Mouse (Mus musculus) kidney, embryonic 14.5 days (tissue): ENCODE measurements around the gene Elovl4. TPM values are rescaled to one million over a fixed set of nuclear protein-coding genes. Genes with fewer than 3 reads are reported as not detected.

ENCODE experiments used
- ATAC-seq: fragments of 200-750 bp; cut with Nextera tagmentation; 2 replicates; pipeline ENCODE4 v1.8.0; 2017; ENCODE audit warnings: moderate number of reproducible peaks, mild to moderate bottlenecking, moderate TSS enrichment, moderate library complexity; ENCODE audit not compliant: low FRiP score, low TSS enrichment
- H3K27ac ChIP-seq: fragments of 300-500 bp; sonication (generic); 2 replicates; pipeline ENCODE4 v1.5.1; 2014; ENCODE audit warnings: low read depth, mild to moderate bottlenecking, low read length, moderate library complexity, mixed read lengths
- H3K27me3 ChIP-seq: fragments of 300-500 bp; sonication (generic); 2 replicates; pipeline ENCODE4 v1.6.1; 2014; ENCODE audit warnings: mild to moderate bottlenecking, low read length; ENCODE audit not compliant: control insufficient read depth, insufficient read depth
- H3K36me3 ChIP-seq: fragments of 300-500 bp; sonication (generic); 2 replicates; pipeline ENCODE4 v1.6.1; 2014; ENCODE audit warnings: low read length, mixed read lengths; ENCODE audit not compliant: control insufficient read depth, insufficient read depth
- H3K4me1 ChIP-seq: fragments of 300-500 bp; sonication (generic); 2 replicates; pipeline ENCODE4 v1.6.1; 2014; ENCODE audit warnings: low read length, mixed read lengths; ENCODE audit not compliant: control insufficient read depth, insufficient read depth
- H3K4me2 ChIP-seq: fragments of 300-500 bp; sonication (generic); replicated peaks from 2 replicates; pipeline ENCODE4 v1.6.1; 2014; ENCODE audit warnings: low read depth, mild to moderate bottlenecking, low read length
- H3K4me3 ChIP-seq: fragments of 300-500 bp; sonication (generic); 2 replicates; pipeline ENCODE4 v1.5.1; 2014; ENCODE audit warnings: mild to moderate bottlenecking, low read length
- H3K9ac ChIP-seq: fragments of 300-500 bp; sonication (generic); 2 replicates; pipeline ENCODE4 v1.6.1; 2014; ENCODE audit warnings: low read depth, mild to moderate bottlenecking, low read length, moderate library complexity
- H3K9me3 ChIP-seq: fragments of 300-500 bp; sonication (generic); 2 replicates; pipeline ENCODE4 v1.6.1; 2016; ENCODE audit warnings: low read length; ENCODE audit not compliant: control insufficient read depth
- WGBS: fragments of 180-500 bp; shearing (Covaris S2); extraction: QIAGEN DNeasy Blood & Tissue Kit; methylation state at CpG from one replicate; pipeline ENCODE4 v1.1.7; 2014; 5-methylcytosine and 5-hydroxymethylcytosine counted together
- polyA plus RNA-seq: library from polyadenylated mRNA; unstranded; fragments of >200 nt; fragmentation: Nextera tagmentation; extraction: Ambion mirVana; gene quantifications from 2 replicates; pipeline ENCODE4 v1.2.1, GENCODE M21; 2014

Elovl4 gene
- polyA plus RNA-seq, 1 experiment from 2014 or later = 8.7 TPM

DNA sequence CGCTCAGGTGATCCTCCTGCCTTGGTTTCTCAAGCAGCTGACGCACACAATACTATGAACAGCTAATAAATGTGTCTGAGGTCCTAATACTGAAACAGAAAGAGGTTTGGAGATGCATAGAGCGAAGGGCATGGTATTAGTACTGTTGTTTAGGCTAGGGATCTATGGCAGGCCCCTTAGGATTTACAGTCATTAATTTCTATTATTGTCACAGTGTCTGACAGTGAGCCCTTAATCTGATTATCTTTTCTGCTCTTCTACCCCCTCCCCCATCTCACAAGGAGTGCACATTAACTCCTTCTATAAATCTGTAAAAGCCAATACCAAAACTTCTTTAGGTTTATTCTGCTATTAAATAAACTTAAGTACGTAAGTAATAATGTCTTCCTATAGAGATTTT, 44.8 kb downstream of the Elovl4 start:
- no peaks in the 10 kb centered on the region for H3K4me1 ChIP-seq
- ATAC-seq = no peak
- WGBS = 78% methylated on average over 4 of the region's 4 CpGs
- no peak overlapping the region for H3K9ac ChIP-seq
- H3K4me3 ChIP-seq = no peak overlapping the region
- no peak overlapping the region for H3K27ac ChIP-seq
- no peaks in the 10 kb centered on the region for H3K36me3 ChIP-seq
- no peak overlapping the region for H3K4me2 ChIP-seq
- no peaks in the 10 kb centered on the region for H3K27me3 ChIP-seq
- H3K9me3 ChIP-seq = no peaks in the 10 kb centered on the region

DNA sequence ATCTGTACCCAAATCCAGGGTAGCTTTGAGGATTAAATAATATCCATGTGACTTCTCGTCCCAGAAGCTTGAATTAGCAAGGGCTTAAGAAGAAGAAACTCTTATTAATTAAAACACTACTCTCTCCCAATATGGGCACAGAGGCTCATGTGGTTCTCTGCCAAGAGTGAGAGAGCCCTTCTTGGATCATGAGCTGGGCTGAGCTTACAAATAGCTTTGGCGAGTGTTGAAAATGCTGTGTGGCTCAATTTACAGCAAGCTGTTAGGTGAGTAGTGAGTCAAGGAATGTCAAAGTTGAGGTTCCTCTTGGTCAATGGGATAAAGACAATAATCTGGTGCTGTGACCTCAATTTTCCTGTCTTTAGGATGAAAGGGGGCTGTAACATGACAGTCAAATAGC, 74.2 kb downstream of the Elovl4 start:
- no peak overlapping the region for H3K9ac ChIP-seq

DNA sequence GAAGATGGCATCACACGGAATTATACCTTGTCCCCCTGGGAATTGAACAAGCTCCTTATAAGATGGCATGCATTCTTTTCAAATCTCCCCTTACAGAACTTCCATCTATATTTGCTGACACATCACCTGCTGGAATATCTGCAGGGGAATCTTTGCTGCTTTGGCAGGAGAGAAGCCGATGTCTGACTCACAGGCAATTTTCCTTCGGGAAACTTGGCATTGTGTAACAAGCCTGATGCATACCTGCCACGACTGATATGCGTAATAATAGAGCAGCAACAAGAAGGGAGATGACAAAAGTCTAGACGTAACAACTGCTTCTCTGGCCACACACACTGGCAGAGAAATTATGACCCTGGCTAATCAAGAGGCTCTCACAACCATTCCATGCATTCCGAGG, 75.2 kb downstream of the Elovl4 start:
- no peak overlapping the region for H3K27ac ChIP-seq
- H3K27me3 ChIP-seq = no peaks in the 10 kb centered on the region
- H3K4me1 ChIP-seq = no peaks in the 10 kb centered on the region
- no peak for ATAC-seq
- no peak overlapping the region for H3K4me2 ChIP-seq
- no peak overlapping the region for H3K9ac ChIP-seq
- no peaks in the 10 kb centered on the region for H3K9me3 ChIP-seq
- WGBS = 65% methylated on average over 7 of the region's 7 CpGs
- H3K36me3 ChIP-seq = no peaks in the 10 kb centered on the region
- H3K4me3 ChIP-seq = no peak overlapping the region

More for the DNA sequence above, 74.2 kb downstream of the Elovl4 start:
- Histone ChIP-seq H3K27me3 (no peaks in the 10 kb centered on the region), H3K27ac (no peak overlapping the region), H3K4me1 (no peaks in the 10 kb centered on the region), H3K36me3 (no peaks in the 10 kb centered on the region), H3K9me3 (no peaks in the 10 kb centered on the region), H3K4me2 (no peak overlapping the region), H3K4me3 (no peak overlapping the region)
- WGBS = 83% methylated on average over 2 of the region's 2 CpGs
- no peak for ATAC-seq

Other genes with a start within 250 kb of the Elovl4 start
- gene Ttk, start 28.4 kb upstream of the Elovl4 start, polyA plus RNA-seq = 29.2 and 37.0 TPM in 2 replicates
- gene Bckdhb, start 118.9 kb upstream of the Elovl4 start, polyA plus RNA-seq = 53.5 and 55.9 TPM in 2 replicates